Mouse (Mus musculus): ENCODE measurements around the gene Spop.
"Not testable (repeated sequence)": the region's sequence is repeated elsewhere in the genome, so short reads cannot be mapped to it uniquely, and the experiment has no call there.

Spop gene

GRCm38 (mm10) chr11:95391743-95392142 lies 22.1 kb upstream of the Spop start:
- no peak for DNase-seq

GRCm38 (mm10) chr11:95392223-95392667 lies 21.6 kb upstream of the Spop start:
- DNase-seq = no peak

GRCm38 (mm10) chr11:95392708-95393499 lies 21.0 kb upstream of the Spop start:
- DNase-seq = no peak

GRCm38 (mm10) chr11:95393500-95393816 lies 20.4 kb upstream of the Spop start:
- DNase-seq = no peak

- DNase-seq = no peak
Observed at GRCm38 (mm10) chr11:95394112-95394511, 19.8 kb upstream of the Spop start.

GRCm38 (mm10) chr11:95396548-95396947 lies 17.3 kb upstream of the Spop start:
- DNase-seq = no peak

- no peak for DNase-seq
Observed at GRCm38 (mm10) chr11:95397843-95398835, 15.7 kb upstream of the Spop start.

GRCm38 (mm10) chr11:95399520-95400020 lies 14.3 kb upstream of the Spop start:
- DNase-seq = no peak

GRCm38 (mm10) chr11:95401568-95401967 lies 12.3 kb upstream of the Spop start:
- no peak for DNase-seq

- no peak for DNase-seq
Observed at GRCm38 (mm10) chr11:95402196-95402595, 11.7 kb upstream of the Spop start.

- no peak for DNase-seq
Observed at GRCm38 (mm10) chr11:95402658-95403101, 11.2 kb upstream of the Spop start.

- no peak for DNase-seq
Observed at GRCm38 (mm10) chr11:95403382-95404340, 10.2 kb upstream of the Spop start.

- DNase-seq = no peak
Observed at GRCm38 (mm10) chr11:95405771-95406170, 8.1 kb upstream of the Spop start.

- not testable (repeated sequence) for DNase-seq
Observed at GRCm38 (mm10) chr11:95406398-95406797, 7.5 kb upstream of the Spop start.

GRCm38 (mm10) chr11:95409450-95410112 lies 4.3 kb upstream of the Spop start:
- no peak for DNase-seq

- DNase-seq = no peak
Observed at GRCm38 (mm10) chr11:95411453-95412013, 2.3 kb upstream of the Spop start.

- DNase-seq = peak; percentile 27
Observed at GRCm38 (mm10) chr11:95412615-95413014, 1.3 kb upstream of the Spop start.

- peak; percentile 93 for DNase-seq
Observed at GRCm38 (mm10) chr11:95414536-95415161, 769 bp downstream of the Spop start.

- no peak for DNase-seq
Observed at GRCm38 (mm10) chr11:95415931-95416330, 2.1 kb downstream of the Spop start.

GRCm38 (mm10) chr11:95417341-95417740 lies 3.5 kb downstream of the Spop start:
- DNase-seq = no peak
